Mouse (Mus musculus): ENCODE results near the gene Utp11.

Gene Utp11

GRCm38 (mm10) chr4:124704797-124705474, 11.5 kb upstream of the Utp11 start:
- in situ Hi-C loops (cut with MboI, MseI) = loop anchor here (5.0 to 10.0 kb wide), 2 partner anchors 422 to 1150 kb away; partner anchors contain the start of gene Zc3h12a

- in situ Hi-C loops (cut with MboI, MseI) = loop anchor here (5.0 to 10.0 kb wide), 2 partner anchors 423 to 1149 kb away; partner anchors contain the start of gene Zc3h12a
These were observed 10.7 kb upstream of the Utp11 start for GRCm38 (mm10) chr4:124703881-124704796.

- in situ Hi-C loops (cut with MboI, MseI) = loop anchor here (5.0 to 10.0 kb wide), 2 partner anchors 424 to 1149 kb away; partner anchors contain the start of gene Zc3h12a
These were observed 10.0 kb upstream of the Utp11 start for GRCm38 (mm10) chr4:124703406-124703805.

GRCm38 (mm10) chr4:124701916-124702315, 8.5 kb upstream of the Utp11 start:
- in situ Hi-C loops (cut with MboI, MseI) = loop anchor here (5.0 to 10.0 kb wide), 2 partner anchors 425 to 1147 kb away; partner anchors contain the start of gene Zc3h12a

- in situ Hi-C loops (cut with MboI, MseI) = loop anchor here (5.0 to 10.0 kb wide), 2 partner anchors 426 to 1146 kb away; partner anchors contain the start of gene Zc3h12a
These were observed 7.8 kb upstream of the Utp11 start for GRCm38 (mm10) chr4:124701052-124701845.

GRCm38 (mm10) chr4:124700248-124700971, 7.0 kb upstream of the Utp11 start, which contains the start of gene Fhl3:
TSS of gene Fhl3 (plus strand) at chr4:124700701.
- in situ Hi-C loops (cut with MboI, MseI) = loop anchor here (5.0 to 10.0 kb wide), 2 partner anchors 427 to 1146 kb away; partner anchors contain the start of gene Zc3h12a

- in situ Hi-C loops (cut with MboI, MseI) = loop anchor here (5.0 to 10.0 kb wide), 2 partner anchors 428 to 1145 kb away; partner anchors contain the start of gene Zc3h12a
These were observed 6.4 kb upstream of the Utp11 start for GRCm38 (mm10) chr4:124699791-124700190.

- in situ Hi-C loops (cut with MboI, MseI) = no loop called here
These were observed 2.6 kb upstream of the Utp11 start for GRCm38 (mm10) chr4:124695786-124696516.

- in situ Hi-C loops (cut with MboI, MseI) = no loop called here
These were observed 1.2 kb upstream of the Utp11 start for GRCm38 (mm10) chr4:124694572-124694971.

GRCm38 (mm10) chr4:124692416-124692861, 961 bp downstream of the Utp11 start:
- in situ Hi-C loops (cut with MboI, MseI) = no loop called here

- in situ Hi-C loops (cut with MboI, MseI) = no loop called here
These were observed 1.9 kb downstream of the Utp11 start for GRCm38 (mm10) chr4:124691455-124691854.

GRCm38 (mm10) chr4:124685897-124686402, 7.5 kb downstream of the Utp11 start:
- in situ Hi-C loops (cut with MboI, MseI) = no loop called here

GRCm38 (mm10) chr4:124685453-124685852, 7.9 kb downstream of the Utp11 start:
- in situ Hi-C loops (cut with MboI, MseI) = no loop called here

GRCm38 (mm10) chr4:124685004-124685403, 8.4 kb downstream of the Utp11 start:
- in situ Hi-C loops (cut with MboI, MseI) = no loop called here

- in situ Hi-C loops (cut with MboI, MseI) = no loop called here
These were observed 9.9 kb downstream of the Utp11 start for GRCm38 (mm10) chr4:124683474-124683873.

- in situ Hi-C loops (cut with MboI, MseI) = no loop called here
These were observed 11.1 kb downstream of the Utp11 start for GRCm38 (mm10) chr4:124682270-124682669.

- in situ Hi-C loops (cut with MboI, MseI) = loop anchor here (10.0 kb wide), 1 partner anchor 451 kb away; no protein-coding TSS in a partner anchor
These were observed 17.4 kb downstream of the Utp11 start for GRCm38 (mm10) chr4:124675958-124676357.

- in situ Hi-C loops (cut with MboI, MseI) = loop anchor here (10.0 kb wide), 1 partner anchor 450 kb away; no protein-coding TSS in a partner anchor
These were observed 18.4 kb downstream of the Utp11 start for GRCm38 (mm10) chr4:124675037-124675436.
